Mouse (Mus musculus) lung, adult 2 months (tissue): Measurements from ENCODE around the gene Upk3bl.

Experiments
- CTCF ChIP-seq: fragments of 200-500 bp; IDR thresholded peaks from 2 replicates; pipeline ENCODE4 v1.5.1; 2011; ENCODE audit warnings: mild to moderate bottlenecking, low read length, control low read depth; ENCODE audit not compliant: insufficient read depth
- POLR2A ChIP-seq: fragments of 200-500 bp; IDR thresholded peaks from 2 replicates; pipeline ENCODE4 v1.6.1; 2011; ENCODE audit warnings: low read depth, mild to moderate bottlenecking, control low read depth, low read length, borderline replicate concordance; ENCODE audit errors: extremely low read depth

GRCm38 (mm10) chr5:136104511-136104910 is 50.2 kb downstream of the Upk3bl start:
- no peak for TF ChIP-seq POLR2A
- TF ChIP-seq CTCF = 0 out of 2 replicates have a peak, but pooled peaks have one; percentile 24
